Mouse (Mus musculus) NIH3T3 (cell line): ENCODE data around the gene Kat7.

Experiments used
- DNase-seq: peaks from one replicate; pipeline ENCODE4 v3.0.0-alpha.2; 2012; ENCODE audit warnings: low read depth

Kat7 gene

DNA sequence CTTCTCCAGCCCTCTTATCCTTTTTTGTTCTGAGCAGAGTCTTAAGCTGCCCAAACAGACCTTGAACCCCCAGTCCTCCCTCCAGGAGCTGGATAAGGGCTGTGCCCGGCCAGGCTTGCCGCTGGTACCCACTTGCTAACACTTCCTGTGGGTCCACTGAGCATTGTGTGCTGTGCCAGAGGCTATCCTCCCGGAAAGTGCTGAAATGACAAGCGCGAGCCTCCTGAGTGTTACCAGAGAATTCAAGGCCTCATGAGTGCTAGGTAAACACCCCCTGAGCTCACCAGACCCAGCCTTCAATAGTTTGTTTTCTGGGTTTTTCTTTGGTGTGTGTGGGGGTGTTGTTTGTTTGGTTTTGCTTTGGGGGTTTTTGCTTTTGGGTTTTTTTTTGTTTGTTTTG is 82.6 kb downstream of the Kat7 start:
- DNase-seq: no peak

DNA sequence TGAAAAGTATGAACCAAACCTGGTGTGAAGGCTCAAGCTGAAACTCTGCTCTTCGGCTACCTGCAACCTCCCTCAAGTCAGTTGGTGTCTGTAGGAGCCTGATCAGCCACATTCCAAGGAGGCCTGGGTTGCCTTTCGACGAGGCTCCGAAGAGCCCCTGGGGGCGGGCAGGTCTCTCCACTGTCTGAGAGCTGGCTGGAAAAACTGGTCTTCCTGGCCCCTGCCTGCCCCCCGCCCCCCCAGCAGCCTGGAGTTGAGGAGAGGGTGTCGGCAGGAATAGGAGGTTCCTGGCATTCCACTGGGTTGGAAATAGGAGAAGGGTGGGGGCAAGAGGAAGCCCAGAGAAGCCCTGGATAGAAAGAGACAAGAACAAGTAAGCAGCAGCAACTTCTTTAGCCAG is 84.6 kb downstream of the Kat7 start:
- DNase-seq: no peak
